Mouse (Mus musculus) cerebellum, postnatal 10 days (tissue): ENCODE data around the gene Dglucy.

ENCODE experiments used
- DNase-seq, 2 experiments: peaks; one replicate each; pipeline ENCODE4 v3.0.0; 2021; ENCODE audit warnings: mixed read lengths in 2 of 2

Gene Dglucy

GRCm38 (mm10) chr12:100778934-100779865 lies at the start of gene Dglucy:
TSS of gene Dglucy (plus strand) at chr12:100779057.
- DNase-seq = peak; percentile 96

- no peak for DNase-seq
Observed at GRCm38 (mm10) chr12:100735156-100735555, 43.7 kb upstream of the Dglucy start.

GRCm38 (mm10) chr12:100735581-100735980 lies 43.3 kb upstream of the Dglucy start:
- DNase-seq = no peak

- DNase-seq = peak; percentile 29 to 35
Observed at GRCm38 (mm10) chr12:100738498-100738897, 40.4 kb upstream of the Dglucy start.

- DNase-seq = no peak
Observed at GRCm38 (mm10) chr12:100739011-100739570, 39.8 kb upstream of the Dglucy start.

GRCm38 (mm10) chr12:100740313-100740712 lies 38.5 kb upstream of the Dglucy start:
- DNase-seq = no peak

- no peak for DNase-seq
Observed at GRCm38 (mm10) chr12:100742468-100742867, 36.4 kb upstream of the Dglucy start.

GRCm38 (mm10) chr12:100752977-100753376 lies 25.9 kb upstream of the Dglucy start:
- no peak for DNase-seq

GRCm38 (mm10) chr12:100753716-100754115 lies 25.1 kb upstream of the Dglucy start:
- peak; percentile 36 to 51 for DNase-seq

- DNase-seq = no peak
Observed at GRCm38 (mm10) chr12:100757427-100757826, 21.4 kb upstream of the Dglucy start.

- DNase-seq = peak; percentile 44 to 48
Observed at GRCm38 (mm10) chr12:100762663-100763425, 16.0 kb upstream of the Dglucy start.

- no peak for DNase-seq
Observed at GRCm38 (mm10) chr12:100764329-100765018, 14.4 kb upstream of the Dglucy start.

GRCm38 (mm10) chr12:100769871-100770270 lies 9.0 kb upstream of the Dglucy start:
- DNase-seq = no peak

GRCm38 (mm10) chr12:100770765-100771164 lies 8.1 kb upstream of the Dglucy start:
- DNase-seq = no peak

- peak; percentile 69 to 75 for DNase-seq
Observed at GRCm38 (mm10) chr12:100772230-100772984, 6.5 kb upstream of the Dglucy start.

- DNase-seq = no peak
Observed at GRCm38 (mm10) chr12:100774756-100775155, 4.1 kb upstream of the Dglucy start.

GRCm38 (mm10) chr12:100775291-100775690 lies 3.6 kb upstream of the Dglucy start:
- no peak for DNase-seq

GRCm38 (mm10) chr12:100775911-100776581 lies 2.8 kb upstream of the Dglucy start:
- peak; percentile 31 to 38 for DNase-seq

GRCm38 (mm10) chr12:100776991-100777390 lies 1.9 kb upstream of the Dglucy start:
- DNase-seq = no peak

- DNase-seq = peak in 1 of 2 experiments; percentile 27
Observed at GRCm38 (mm10) chr12:100778276-100778933, 452 bp upstream of the Dglucy start.

- no peak for DNase-seq
Observed at GRCm38 (mm10) chr12:100780416-100780815, 1.6 kb downstream of the Dglucy start.
